Mouse (Mus musculus) granulocyte monocyte progenitor cell, adult 5-6 weeks (primary cell): ENCODE results near the gene Fgfr2. TPM values are rescaled to one million over a fixed set of nuclear protein-coding genes. Genes with fewer than 3 reads are reported as not detected.

Experiments
- ATAC-seq: replicated peaks from 2 replicates; pipeline ENCODE4 v1.8.0; 2016; ENCODE audit warnings: mild to moderate bottlenecking, moderate TSS enrichment, inconsistent platforms; ENCODE audit not compliant: poor library complexity, severe bottlenecking
- total RNA-seq, 2 experiments: library from RNA; stranded (forward) in 1 of 2; stranded (reverse) in 1 of 2; fragments of 200-712, 200-1000 nt in 1 of 2; fragments of >200 nt in 1 of 2; fragmentation: Nextera tagmentation in 1 of 2; gene quantifications; 2 replicates each; pipeline ENCODE4 v1.2.3; 2014 to 2017

The Fgfr2 gene
- total RNA-seq, 2 experiments from 2014 or later, result not detected

DNA sequence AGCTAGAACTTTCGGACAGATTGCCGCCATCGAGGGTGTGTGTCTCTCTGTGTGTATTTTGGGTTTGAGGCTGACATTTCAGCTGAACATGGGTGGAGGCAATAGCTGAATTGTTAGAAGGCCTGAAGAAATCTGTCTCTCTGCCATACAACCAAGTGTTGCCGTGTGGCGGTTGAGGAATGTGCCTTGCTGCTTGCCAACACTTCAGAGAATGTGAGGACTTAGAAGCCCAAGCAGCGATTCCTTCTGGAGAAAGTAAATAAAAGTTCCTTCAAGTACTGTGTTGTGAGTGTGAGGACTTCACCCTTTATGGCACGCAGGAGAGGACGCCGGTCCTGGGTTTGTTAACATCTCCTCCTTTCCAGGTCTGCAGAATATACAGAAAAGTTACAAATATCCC is 2482.5 kb downstream of the Fgfr2 start:
- ATAC-seq, result no peak

DNA sequence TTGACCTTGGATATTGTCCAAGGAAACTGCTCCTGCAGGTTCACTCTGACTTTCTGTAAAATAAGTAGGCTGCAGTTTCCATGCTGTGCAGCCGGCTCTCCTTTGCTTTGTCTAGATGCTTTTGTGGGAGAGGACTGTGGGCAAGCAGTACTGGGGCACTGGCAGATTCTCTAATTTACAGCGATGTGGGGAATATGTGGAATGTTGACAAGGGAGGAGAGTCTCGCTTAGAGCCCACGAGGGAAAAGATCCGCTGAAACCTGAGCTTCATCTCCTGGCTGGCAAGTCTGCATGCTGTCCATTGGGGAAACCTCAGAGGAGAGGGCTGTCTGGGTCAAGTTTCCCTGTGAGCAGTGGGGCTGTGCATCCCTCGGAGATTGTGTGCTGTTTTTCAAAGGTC is 2485.3 kb downstream of the Fgfr2 start:
- no peak for ATAC-seq

DNA sequence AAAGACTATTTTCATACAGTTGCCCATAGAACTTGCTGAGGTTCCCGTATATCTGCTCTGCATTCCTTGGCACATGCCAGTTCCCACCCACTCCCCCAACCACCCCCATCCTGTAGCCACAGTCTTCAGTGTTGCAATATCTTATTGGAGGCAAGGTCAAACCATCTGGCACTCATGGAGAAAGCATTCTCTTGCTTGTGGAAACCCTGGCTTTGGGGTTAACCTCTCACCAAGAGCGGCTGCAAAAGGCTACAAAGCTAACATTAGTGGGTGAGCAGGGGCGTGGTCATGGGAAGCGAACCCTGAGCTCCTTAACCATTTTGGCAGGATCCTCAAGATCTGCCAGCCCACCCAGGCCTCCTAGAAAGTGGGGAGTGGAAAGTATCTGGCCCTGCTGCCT is 2486.2 kb downstream of the Fgfr2 start:
- ATAC-seq, result peak; percentile 61

DNA sequence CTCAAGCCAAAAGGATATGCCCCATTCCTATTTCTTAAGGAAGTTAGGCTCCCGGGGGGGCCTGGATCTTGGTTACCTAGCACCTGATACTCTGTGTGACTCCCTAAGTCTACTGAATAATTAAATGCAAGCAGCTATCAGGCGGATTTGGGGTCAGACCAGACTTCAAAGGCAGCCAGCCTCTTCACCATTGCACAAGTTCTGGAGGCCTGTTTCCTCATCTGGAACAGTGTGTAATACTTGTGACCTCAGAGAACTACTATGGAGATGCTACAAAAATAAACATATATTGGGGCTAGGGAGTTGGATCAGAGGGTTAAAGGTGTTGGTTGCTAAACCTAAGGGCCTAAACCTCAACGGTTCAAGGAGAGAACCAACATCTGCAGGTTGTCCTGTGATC is 2486.9 kb downstream of the Fgfr2 start:
- peak; percentile 72 for ATAC-seq

DNA sequence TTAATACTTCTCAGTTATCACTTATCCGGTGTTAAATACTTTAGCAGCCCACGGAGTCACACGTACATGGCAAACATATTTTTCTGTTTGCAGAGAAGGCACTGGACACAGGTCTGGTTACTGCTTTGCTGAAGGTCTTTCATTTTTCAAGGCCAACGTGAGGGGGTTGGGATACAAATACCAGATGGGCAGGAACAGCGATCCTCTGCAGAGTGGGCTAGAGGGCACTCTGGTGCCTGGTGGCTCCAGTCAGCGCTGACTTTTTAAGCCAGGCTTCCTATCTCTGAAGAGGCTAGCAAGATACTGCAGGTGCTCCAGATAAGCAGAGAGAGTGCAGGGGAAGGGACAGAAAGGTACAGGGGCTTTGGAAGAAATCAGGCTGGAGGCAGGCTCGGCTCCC is 2487.9 kb downstream of the Fgfr2 start:
- ATAC-seq, result no peak

DNA sequence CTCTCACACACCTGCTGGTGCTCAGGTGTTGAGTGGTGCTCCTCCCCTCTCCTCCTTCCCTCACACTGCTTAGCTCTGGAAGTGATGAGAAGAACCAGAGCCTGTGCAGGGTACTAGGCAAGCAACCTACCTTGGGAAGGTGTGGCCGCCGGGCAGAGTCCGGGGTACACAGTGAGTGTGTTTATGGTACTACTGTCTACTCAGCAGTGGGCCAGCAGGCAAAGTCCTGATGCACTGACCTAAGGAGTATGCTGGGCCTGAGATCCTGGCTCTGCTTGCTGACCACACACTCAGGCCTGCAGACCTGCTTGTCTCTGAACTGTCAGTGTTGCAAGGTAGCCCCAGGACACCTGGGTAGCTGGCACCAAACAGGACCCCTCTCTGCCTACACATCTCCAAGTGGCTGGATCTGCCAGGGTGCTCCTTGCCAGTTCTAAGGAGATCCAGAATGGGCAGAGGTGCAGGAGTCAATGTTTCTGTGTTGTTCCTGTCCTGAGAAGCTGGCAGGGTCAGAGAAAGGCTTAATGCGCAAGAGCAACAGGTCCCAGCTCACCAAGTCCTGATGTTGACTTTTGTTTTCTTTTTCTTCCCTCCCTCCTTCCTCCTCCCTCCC is 2488.8 kb downstream of the Fgfr2 start:
- ATAC-seq, result no peak

DNA sequence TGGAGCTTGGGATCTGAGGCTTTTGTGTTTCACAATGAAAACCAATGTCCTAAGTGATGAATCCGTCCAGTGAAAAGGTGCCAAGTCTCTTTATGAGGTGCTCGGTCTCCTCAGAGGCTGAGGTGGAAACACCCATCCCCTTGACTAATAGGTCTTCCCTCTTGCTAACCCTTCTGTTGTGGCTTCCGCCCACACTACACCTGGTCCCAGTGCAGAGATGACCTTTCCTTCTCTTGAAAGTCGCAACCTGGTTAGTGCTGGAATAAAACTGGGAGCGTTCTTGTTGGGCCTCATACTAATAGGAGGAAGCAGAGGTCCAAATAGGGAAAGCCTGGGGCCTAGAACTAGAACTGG is 2490.8 kb downstream of the Fgfr2 start:
- no peak for ATAC-seq

DNA sequence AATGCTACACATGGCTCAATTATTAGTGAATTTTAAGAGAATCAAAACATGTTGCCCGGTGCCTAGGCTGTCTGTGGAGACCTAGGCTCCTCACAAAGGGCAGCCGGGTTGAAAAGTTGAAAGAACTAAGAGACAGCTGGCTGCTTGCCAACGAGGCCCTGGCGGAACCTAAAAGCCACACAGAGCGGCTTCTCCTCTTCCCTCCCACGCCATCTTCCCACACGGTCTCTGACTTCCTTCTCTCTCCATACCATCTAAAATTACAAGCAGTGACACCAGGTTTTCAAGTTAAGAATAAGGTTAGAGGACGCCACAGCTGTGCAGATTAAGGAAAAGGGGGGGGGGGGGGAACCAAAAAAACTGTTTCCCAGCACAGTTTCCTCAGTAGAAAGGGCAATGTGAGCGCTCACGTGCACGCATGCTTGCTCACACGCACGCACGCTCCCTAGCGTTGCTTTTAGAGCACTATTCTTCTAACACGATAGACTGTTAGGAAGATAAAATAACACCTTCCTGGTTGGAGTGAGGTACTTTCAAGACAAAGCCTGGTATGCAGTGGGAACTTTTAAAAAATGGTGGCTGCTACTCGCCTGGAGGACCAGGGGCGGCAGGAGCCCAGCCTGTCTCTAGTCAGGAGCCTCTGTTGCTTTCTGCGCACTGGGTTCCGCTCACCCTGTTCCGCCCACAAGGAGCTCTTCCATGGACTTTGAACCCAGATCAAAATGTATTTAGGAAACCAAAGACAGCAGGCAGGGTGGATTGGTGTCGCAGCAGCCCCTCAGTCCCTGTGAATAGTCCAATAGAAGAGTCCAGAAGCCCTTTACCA is 2491.4 kb downstream of the Fgfr2 start:
- ATAC-seq, result peak; percentile 46

DNA sequence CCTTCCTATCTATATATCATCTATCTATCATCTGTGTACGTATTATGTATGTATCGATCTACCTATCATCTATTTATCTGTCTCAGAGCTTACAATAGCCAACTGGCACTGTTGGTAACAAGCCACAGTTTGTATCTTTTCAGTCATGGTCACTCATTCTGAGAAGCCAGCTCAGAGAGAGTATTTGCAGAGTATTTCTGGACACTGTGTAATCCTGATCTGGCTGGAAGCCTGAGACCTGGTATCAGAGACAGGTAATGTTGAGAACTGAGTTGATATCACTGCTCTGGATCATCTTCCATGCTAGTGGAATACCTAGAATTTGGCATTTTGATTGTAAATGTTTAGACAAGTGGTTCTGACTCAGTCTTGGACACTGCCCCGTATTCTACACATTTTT is 2492.2 kb downstream of the Fgfr2 start:
- no peak for ATAC-seq

DNA sequence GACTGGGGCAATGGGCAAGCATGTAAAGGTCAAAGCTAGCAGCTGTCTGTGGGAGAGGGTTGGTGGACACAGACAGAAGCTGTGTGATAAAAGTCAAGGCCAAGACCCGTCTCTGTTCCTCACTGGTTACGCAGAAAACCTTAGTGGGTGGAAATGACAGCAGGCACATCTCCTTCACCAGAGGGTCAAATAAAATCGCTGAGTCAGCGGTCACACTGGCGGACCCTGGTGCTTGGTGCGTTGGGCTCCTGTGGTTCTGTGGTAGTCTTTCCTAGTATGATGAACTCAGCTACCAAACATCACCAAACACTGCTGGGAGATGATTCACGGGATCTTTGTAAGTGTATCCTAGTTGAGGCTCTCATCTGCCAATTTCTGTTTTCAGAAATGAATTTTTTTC is 2493.2 kb downstream of the Fgfr2 start:
- no peak for ATAC-seq

DNA sequence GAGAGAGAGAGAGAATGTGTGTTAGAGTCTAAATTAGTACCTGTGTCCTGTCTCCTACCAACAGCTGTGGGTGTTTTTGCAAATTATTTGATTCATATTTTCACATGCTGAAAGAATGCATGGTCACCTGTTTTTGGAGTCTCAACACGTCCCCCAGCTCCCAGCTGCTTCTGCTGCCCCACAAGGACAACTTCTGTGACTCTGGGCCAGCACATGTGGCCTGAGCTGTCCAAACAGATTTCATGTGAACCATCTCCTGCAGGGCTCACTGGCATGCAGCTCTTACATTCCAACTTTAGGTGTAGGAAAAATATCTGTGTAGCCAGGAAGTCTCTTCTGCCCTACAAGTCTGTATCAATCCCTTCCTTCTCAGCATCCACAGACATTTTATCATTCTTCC is 2494.5 kb downstream of the Fgfr2 start:
- no peak for ATAC-seq

DNA sequence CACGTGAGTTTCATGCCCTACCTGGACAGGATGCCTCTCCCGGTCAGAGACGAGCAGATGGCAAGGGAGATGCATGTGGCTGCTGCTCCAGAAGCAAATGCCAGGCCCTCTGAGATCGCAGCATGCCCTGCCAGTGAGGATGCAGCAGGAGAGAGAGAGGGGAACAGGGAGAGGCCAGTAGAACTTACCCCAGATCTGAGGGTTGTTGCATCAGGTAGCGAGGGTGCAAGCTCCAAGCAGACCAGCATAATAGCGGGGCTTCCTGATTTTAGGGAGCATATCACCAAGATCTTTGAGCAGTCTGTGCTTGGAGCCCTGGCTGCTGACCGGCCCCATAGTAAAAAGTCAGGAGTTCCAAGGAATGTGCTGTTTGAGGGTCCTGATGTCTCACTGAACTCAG is 2497.8 kb downstream of the Fgfr2 start:
- peak; percentile 49 for ATAC-seq

DNA sequence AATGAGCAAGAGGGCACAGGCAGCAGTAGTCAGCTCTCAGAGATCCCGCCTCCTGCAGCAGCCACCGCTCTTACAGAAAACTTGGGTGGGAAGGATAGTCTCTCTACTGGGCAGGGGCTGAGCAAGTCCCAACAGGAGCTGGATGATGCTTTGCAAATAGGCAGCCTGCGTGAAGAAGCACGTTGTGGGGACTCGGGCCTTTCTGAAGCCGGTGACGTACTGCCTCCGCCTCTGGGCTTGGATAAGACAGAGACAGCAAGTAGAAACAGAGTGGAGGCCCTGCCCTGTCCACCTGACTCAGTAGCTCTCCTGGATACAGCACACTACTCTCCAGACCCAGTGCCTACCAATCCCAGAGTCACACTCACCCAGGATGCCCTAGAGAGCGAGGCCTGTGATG is 2498.9 kb downstream of the Fgfr2 start:
- no peak for ATAC-seq

DNA sequence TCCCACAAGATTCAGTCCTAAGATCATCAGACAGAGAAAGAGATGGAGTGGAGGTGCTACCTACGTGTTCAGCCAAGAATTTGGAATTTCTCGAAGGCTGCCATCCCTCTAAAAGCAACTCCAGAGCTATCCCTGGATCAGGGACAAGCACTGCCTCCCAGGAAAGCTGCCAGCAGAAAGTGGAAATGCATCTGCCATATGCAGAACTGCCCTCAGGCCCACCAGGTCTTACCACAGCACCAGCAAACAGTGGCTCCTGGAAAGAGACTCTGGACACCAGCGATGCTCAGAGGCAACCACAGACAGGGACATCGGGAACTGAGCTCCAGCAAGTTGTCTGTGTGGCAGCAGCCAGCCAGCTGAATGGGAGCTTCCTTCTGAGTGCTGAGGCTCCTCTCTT is 2500.8 kb downstream of the Fgfr2 start:
- ATAC-seq, result no peak

DNA sequence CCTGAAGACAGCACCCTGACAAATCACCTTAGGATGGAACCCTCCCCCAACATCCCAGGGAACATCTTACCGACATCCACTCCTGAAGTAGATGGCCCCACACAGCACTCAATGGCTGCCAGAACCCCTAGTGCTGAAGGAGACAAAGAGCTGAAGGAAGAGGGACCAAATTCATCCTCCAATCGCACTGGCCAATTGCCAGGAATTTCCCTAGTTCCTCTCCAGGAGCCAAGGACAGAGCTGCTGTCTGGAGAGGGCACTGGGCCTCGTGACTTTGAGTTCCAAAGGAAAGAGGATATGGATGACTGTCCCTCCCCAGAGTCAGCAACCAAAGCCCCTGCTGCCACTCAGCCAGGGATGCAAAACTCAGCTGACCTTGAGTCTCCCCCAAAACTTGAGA is 2501.2 kb downstream of the Fgfr2 start:
- ATAC-seq, result no peak

DNA sequence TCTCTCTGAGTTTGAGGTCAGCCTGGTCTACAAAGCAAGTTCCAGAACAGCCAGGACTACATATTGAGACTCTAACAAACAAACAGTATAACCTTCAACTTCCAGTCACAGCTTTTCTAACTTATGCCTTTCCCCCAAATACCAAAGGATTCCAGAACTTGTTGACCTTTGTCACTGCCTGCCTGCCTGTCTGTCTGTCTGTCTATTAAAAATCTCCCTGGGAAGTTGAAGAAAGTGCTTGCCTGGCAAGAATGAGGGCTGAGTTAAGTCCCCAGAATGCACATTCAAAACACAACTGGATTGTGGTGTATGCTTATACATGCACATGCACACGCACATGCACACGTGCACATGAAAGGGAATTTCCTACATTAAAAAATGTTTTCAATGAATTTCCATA is 2502.1 kb downstream of the Fgfr2 start:
- ATAC-seq, result no peak

DNA sequence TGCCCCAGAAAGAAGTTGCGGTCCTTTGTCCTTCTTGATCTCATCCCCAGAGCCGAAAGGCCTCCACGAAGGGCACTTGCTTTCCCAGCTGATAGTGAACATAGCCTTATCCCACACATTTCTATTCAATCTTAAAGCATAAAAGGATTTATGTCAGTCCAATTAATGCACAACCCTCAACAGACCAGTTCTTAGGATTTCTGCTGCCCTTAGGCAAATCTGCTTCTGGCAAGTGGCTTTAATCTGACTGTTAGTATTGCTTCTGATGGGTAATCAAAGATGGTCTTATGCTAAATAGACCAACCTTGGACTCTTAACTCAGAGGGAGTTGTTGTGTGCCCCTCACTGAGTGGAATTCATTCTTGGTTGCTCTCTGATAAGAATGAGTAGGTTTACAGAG is 2505.6 kb downstream of the Fgfr2 start:
- ATAC-seq, result no peak

DNA sequence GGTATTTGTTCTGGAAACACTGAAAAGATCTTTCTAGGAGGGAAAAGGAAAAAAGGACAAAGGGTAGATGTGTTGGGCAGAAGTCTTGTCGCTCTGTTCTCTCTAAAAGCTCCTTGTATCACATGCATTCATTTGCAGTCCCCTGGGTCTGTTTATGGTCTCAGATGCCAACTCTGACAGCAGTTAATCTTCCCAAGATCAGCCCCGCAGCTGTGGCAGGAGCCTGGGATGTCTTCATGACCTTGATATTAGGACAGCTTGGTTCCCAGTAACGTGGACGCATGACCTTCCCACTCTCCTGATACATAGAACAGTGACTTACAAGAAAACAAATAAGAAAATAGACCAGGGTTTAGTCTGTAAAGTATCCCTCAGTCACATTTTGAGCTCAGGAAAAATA is 2509.2 kb downstream of the Fgfr2 start:
- no peak for ATAC-seq

DNA sequence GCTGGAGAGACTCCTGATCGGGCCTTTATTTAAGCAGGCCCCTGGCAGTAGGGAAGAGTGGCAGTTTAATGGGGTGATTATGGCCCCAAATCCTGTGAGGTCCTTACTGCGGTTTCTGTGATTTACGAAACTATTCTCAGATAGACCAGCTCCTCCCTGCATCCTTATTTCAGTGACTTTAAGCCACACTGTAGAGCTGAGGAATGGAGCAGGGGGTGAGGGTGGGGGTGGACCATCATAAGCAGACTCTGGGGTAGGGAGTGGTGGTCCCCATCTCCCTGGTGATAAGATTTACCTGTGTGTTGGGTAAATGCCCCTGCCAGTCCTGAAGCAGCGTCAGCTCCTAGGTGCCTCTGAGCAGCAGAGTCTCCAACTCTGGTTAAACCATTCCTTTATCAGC is 2516.2 kb downstream of the Fgfr2 start:
- ATAC-seq, result no peak

DNA sequence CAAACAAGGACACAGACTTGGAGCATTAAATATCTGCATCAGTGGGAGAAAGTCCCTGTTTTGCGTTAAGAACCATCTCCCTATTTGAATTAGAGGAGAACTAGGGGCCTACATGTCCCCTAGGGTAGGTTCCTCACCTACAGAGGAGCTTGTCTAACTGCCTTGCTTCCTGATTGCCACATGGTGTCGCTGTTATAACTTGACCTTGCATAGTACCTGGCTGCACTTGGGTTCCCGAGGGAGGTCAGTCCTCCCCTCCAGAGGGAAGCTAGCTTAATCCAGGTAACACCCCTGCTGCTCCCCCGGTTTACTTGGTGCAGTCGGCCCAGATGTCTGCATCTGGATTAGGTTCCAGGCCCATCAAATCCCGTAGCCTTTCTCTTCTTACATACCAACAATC is 2518.0 kb downstream of the Fgfr2 start:
- ATAC-seq, result peak; percentile 96

DNA sequence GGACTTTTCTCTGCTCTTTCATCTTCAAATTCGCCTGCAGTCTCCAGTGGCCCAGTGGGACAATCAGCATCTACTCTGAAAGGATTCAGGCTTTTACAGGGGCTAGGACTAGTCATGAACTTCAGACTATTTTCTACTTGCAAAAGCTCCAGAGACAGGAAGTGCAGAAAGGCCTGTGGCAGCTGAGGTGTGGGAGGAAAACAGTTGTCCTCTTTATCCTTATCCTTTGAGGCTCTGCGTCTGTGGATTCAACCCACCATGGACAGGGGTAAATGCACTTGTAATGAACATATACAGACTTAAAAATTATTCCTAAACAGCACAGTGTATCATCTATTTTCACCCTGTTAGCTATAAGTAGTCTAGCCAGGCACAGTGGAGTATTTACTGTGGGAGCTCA is 2518.8 kb downstream of the Fgfr2 start:
- no peak for ATAC-seq

DNA sequence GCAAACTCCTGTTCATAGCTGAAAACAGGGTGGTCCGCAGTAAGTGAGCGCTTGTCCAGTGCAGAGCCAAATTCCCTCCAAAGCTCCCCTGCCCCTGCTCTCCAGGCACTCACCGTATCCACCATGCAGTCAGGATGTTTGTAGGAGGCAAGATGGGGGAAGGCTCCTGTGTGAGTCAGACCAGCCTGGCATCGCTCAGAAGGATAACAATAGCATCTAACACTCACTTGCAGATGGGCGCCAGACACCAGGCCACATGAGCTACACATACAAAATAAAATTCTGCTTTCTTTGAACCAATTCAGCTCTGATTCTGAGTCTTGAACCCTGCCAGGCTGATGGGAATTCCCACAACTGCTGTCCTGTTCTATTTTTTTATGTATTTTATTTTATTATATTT is 2519.6 kb downstream of the Fgfr2 start:
- no peak for ATAC-seq
